Mouse (Mus musculus): ENCODE measurements at regions not wholly inside any gene's neighbourhood (a gene's known extent, or its start where the extent isn't known, plus 50 kb on each side); places are given as distances from the start of the nearest gene placed in this dataset.

- no peaks in the 10 kb centered on the region for H3K4me1 ChIP-seq (replicated peaks)
- WGBS = 89% methylated on average over 1 of the region's 1 CpGs
- H3K9ac ChIP-seq = no peak overlapping the region
- no peaks in the 10 kb centered on the region for H3K36me3 ChIP-seq
- H3K27me3 ChIP-seq (replicated peaks) = no peaks in the 10 kb centered on the region
- no peak overlapping the region for H3K27ac ChIP-seq (ENCODE audit: poor library complexity, severe bottlenecking)
- no peak overlapping the region for H3K4me3 ChIP-seq
- ATAC-seq (ENCODE audit: insufficient number of reproducible peaks, low FRiP score) = no peak
- no peaks in the 10 kb centered on the region for H3K9me3 ChIP-seq (replicated peaks)
- no peak overlapping the region for H3K4me2 ChIP-seq
These were observed 286.9 kb downstream of the Pla2g4a start for GRCm38 (mm10) chr1:149674166-149674565.

GRCm38 (mm10) chr1:149672571-149672970 lies 288.5 kb downstream of the Pla2g4a start:
- ATAC-seq (ENCODE audit: insufficient number of reproducible peaks, low FRiP score) = no peak
- Histone ChIP-seq H3K9ac (no peak overlapping the region), H3K36me3 (no peaks in the 10 kb centered on the region), H3K4me1 (replicated peaks) (no peaks in the 10 kb centered on the region), H3K9me3 (replicated peaks) (no peaks in the 10 kb centered on the region), H3K27ac (ENCODE audit: poor library complexity, severe bottlenecking) (no peak overlapping the region), H3K4me2 (no peak overlapping the region), H3K4me3 (no peak overlapping the region), H3K27me3 (replicated peaks) (no peaks in the 10 kb centered on the region)
- WGBS = 83% methylated on average over 4 of the region's 4 CpGs

GRCm38 (mm10) chr1:149672117-149672516 lies 289.0 kb downstream of the Pla2g4a start:
- no peak overlapping the region for H3K9ac ChIP-seq
- H3K27ac ChIP-seq (ENCODE audit: poor library complexity, severe bottlenecking) = no peak overlapping the region
- WGBS = 81% methylated on average over 2 of the region's 2 CpGs
- no peaks in the 10 kb centered on the region for H3K36me3 ChIP-seq
- H3K4me1 ChIP-seq (replicated peaks) = no peaks in the 10 kb centered on the region
- no peaks in the 10 kb centered on the region for H3K9me3 ChIP-seq (replicated peaks)
- no peak overlapping the region for H3K4me2 ChIP-seq
- no peak overlapping the region for H3K4me3 ChIP-seq
- ATAC-seq (ENCODE audit: insufficient number of reproducible peaks, low FRiP score) = no peak
- H3K27me3 ChIP-seq (replicated peaks) = no peaks in the 10 kb centered on the region

- H3K4me3 ChIP-seq = no peak overlapping the region
- no peaks in the 10 kb centered on the region for H3K9me3 ChIP-seq (replicated peaks)
- H3K36me3 ChIP-seq = no peaks in the 10 kb centered on the region
- no peak overlapping the region for H3K4me2 ChIP-seq
- H3K4me1 ChIP-seq (replicated peaks) = no peaks in the 10 kb centered on the region
- no peak overlapping the region for H3K27ac ChIP-seq (ENCODE audit: poor library complexity, severe bottlenecking)
- 64% methylated on average over 3 of the region's 3 CpGs for WGBS
- no peak overlapping the region for H3K9ac ChIP-seq
- no peak for ATAC-seq (ENCODE audit: insufficient number of reproducible peaks, low FRiP score)
- no peaks in the 10 kb centered on the region for H3K27me3 ChIP-seq (replicated peaks)
These were observed 290.0 kb downstream of the Pla2g4a start for GRCm38 (mm10) chr1:149671091-149671490.

All from heart, embryonic 12.5 days (tissue).